Mouse (Mus musculus) layer of hippocampus, adult 9-11 months (tissue): Measurements from ENCODE around the gene Fmnl2.

Source experiments
- DNase-seq: peaks from one replicate; pipeline ENCODE4 v3.0.0; 2022

Fmnl2 gene

GRCm38 (mm10) chr2:52959291-52959621, 101.6 kb downstream of the Fmnl2 start:
- no peak for DNase-seq

GRCm38 (mm10) chr2:52959982-52960381, 102.3 kb downstream of the Fmnl2 start:
- DNase-seq, result no peak

- DNase-seq, result no peak
These were observed 103.0 kb downstream of the Fmnl2 start for GRCm38 (mm10) chr2:52960697-52961096.

- no peak for DNase-seq
These were observed 105.8 kb downstream of the Fmnl2 start for GRCm38 (mm10) chr2:52963439-52963838.

- DNase-seq, result no peak
These were observed 106.8 kb downstream of the Fmnl2 start for GRCm38 (mm10) chr2:52964386-52964928.

- no peak for DNase-seq
These were observed 108.6 kb downstream of the Fmnl2 start for GRCm38 (mm10) chr2:52966227-52966626.

GRCm38 (mm10) chr2:52966820-52967460, 109.3 kb downstream of the Fmnl2 start:
- no peak for DNase-seq

- no peak for DNase-seq
These were observed 109.8 kb downstream of the Fmnl2 start for GRCm38 (mm10) chr2:52967461-52967823.

GRCm38 (mm10) chr2:52968884-52969283, 111.2 kb downstream of the Fmnl2 start:
- DNase-seq, result no peak

GRCm38 (mm10) chr2:52974056-52974455, 116.4 kb downstream of the Fmnl2 start:
- no peak for DNase-seq

- DNase-seq, result no peak
These were observed 117.1 kb downstream of the Fmnl2 start for GRCm38 (mm10) chr2:52974776-52975175.

- no peak for DNase-seq
These were observed 120.4 kb downstream of the Fmnl2 start for GRCm38 (mm10) chr2:52977921-52978675.

GRCm38 (mm10) chr2:52978796-52979195, 121.1 kb downstream of the Fmnl2 start:
- no peak for DNase-seq

- no peak for DNase-seq
These were observed 121.7 kb downstream of the Fmnl2 start for GRCm38 (mm10) chr2:52979280-52979763.

GRCm38 (mm10) chr2:52981126-52981525, 123.5 kb downstream of the Fmnl2 start:
- DNase-seq, result no peak

- DNase-seq, result no peak
These were observed 123.9 kb downstream of the Fmnl2 start for GRCm38 (mm10) chr2:52981595-52981994.

GRCm38 (mm10) chr2:52982502-52982901, 124.8 kb downstream of the Fmnl2 start:
- DNase-seq, result no peak

GRCm38 (mm10) chr2:52984556-52984955, 126.9 kb downstream of the Fmnl2 start:
- no peak for DNase-seq

GRCm38 (mm10) chr2:52985167-52985566, 127.5 kb downstream of the Fmnl2 start:
- DNase-seq, result no peak

GRCm38 (mm10) chr2:52986354-52986753, 128.7 kb downstream of the Fmnl2 start:
- no peak for DNase-seq

GRCm38 (mm10) chr2:52987035-52987434, 129.4 kb downstream of the Fmnl2 start:
- DNase-seq, result no peak

GRCm38 (mm10) chr2:52987637-52988295, 130.1 kb downstream of the Fmnl2 start:
- DNase-seq, result no peak

- no peak for DNase-seq
These were observed 131.7 kb downstream of the Fmnl2 start for GRCm38 (mm10) chr2:52989316-52989715.
